Mouse (Mus musculus): ENCODE data around the gene Gstp1.
"Not testable (repeated sequence)": the region's sequence is repeated elsewhere in the genome, so short reads cannot be mapped to it uniquely, and the experiment has no call there.

The Gstp1 gene

DNA sequence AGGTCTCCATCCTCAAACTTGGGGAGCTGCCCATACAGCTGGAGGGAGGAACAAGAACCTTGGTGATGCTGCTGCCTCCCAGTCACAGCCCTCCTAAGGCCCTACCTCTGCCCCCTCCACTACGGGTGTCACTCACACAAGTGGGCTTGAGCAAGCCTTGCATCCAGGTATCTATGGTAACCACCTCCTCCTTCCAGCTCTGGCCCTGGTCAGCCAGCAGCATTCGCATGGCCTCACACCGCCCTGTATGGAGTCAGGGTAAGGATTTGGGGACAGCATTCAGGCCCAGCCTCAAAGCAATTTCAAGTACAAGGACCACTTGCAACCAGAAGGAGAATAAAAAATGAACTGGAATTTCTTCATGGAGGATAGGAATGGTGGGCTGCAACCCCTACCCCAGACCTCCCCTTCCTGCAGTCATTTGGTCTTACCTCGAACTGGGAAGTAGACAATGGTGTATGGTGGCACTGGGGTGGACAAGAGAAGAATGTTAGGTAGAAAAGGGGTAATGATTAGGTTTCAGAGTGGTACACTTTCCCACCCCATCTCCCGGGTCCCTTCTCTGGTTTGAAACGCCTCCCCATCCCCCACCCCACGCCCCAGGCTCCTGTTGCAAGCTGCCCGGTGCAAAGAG is 514 bp downstream of the Gstp1 start:
- DNase-seq, result not testable (repeated sequence)

DNA sequence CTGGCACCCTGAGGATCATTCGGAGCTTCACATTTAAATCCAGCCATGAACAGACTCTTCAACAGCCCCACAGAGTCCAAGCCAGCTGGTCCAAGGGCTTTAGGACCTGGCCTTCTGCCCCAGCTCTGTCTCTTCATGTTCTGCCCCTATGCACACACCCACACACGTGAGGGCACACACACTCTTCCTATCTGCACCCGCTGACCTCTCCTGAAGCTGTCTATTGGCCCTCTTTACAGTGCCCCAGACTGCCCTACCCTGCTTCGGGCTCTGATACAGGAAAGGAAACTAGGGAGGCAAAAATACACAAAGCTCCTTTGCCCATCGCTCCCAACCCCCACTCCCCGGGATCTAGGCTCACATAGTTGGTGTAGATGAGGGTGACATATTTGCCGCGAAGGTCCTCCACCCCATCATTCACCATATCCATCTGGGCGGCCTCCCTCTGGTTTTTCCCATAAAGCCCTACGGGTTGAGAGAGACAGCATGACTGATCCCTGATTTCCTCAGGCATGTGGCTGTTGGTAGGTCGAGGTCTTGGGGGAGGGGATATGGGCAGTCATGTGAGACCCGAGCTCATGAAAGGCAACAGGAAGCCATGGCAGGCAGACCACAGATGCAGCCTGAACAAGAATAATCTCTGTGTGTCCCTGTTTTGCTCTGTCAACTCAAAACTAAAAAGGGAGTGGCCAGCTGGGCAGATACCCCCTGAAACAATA is 1.3 kb downstream of the Gstp1 start:
- peak; percentile 30 for DNase-seq

DNA sequence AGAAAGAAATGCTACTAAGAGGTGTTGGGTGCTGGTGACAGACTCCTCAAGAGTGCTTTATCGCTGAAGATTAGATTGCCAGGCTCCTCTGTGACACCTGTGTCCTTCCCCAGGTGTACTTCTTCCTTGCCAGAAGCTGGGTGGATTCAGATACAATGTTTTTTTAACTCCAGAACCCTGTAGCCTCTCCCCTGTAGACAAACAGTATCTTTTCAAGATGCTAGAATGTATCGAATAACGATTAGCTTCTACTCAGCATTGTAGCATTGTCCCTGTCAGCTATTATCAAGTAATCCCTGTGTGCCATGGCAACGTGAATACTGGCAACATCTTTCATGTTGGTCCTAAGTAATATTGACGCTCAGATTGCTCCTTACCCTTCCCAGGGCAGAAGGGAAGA is 4.0 kb downstream of the Gstp1 start:
- no peak for DNase-seq

DNA sequence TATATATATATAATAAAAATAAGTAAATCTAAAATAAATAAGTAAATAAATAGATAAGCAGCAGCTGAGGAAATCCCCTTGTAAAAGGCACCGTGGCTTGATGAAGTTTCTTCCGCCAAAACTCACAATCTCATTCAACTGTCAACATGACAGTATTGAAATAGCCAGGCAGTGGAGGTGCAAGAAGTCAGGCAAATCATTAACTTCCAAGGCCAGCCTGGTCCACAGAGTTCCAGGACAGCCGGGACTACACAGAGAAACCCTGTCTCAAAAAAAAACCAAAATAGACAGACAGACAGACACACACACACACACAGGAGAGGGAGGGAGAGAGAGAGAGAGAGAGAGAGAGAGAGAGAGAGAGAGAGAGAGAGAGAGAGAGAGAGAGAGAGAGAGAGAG is 4.5 kb downstream of the Gstp1 start:
- DNase-seq, result no peak

DNA sequence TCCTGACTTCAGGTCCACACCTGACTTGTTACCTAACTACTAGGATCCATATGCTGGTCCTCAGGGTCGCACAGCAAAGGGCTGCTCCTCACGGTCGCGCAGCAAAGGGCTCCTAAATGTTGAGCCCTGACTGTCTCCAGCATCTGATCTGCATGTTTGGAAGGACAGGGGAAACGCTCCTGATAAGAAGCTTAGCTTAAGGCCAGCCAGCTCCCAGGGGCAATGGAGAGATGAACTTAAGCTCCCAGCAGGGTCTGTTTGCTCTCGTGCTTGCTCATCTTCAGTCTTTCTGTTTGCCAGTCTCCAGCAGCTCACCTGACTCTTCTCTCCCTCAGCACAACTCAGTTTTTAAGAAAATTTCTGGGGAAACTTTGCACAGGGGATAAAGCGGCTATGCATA is 5.1 kb downstream of the Gstp1 start:
- DNase-seq, result no peak

DNA sequence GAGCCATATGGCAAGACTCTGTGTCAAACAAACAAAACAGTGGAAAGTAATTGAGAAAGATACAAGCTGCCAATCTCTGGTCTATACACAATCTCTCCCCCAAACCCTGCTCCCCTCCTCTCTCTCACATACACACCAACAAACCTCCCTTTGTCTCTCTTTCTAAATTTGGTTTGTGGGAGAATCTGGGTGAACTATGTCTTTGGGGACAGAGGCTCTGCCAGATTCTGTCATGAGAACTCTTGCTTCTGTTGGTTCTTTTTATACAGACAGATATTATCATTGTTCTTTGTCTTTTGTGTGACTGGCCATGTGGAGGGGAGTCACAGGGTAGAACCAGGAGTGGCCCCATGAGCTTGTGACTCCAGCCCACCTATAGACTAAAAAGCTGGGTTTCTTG is 10.2 kb downstream of the Gstp1 start:
- peak; percentile 59 for DNase-seq

- DNase-seq, result no peak
Observed at GRCm38 (mm10) chr19:4023185-4023584, 14.6 kb downstream of the Gstp1 start.

- peak; percentile 83 for DNase-seq
Observed at GRCm38 (mm10) chr19:4018743-4019583, 18.8 kb downstream of the Gstp1 start.

DNA sequence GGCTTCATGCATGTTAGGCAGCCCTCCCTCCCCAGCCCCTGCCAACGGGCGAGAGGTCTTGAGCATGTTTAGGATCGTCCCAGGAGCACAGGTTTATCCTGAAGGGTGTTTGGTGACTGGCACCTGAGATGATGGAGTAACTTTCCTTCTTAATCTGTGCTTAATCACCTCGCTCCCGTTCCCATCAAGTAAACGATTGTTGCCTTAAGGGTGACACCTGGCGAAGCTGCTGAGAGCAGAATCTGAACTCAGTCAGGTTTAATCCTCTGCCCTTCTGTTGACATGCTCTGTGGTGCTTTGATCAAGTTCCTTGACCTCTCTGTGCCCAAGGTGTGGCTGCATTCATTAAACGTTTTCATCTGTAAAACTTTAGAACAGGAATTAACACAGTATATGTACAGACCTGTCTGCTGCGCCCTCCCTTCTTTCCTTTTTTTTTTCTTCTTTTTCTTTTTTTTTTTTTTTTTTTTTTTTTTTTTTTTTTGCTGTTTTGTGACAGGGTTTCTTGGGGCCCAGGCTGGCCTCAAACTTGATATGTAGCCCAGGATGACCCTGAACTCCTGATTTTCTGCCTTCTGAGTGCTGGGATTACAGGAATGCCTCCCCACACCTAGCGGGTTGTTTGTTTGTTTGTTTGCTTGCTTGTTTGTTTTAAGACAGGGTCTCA is 19.7 kb downstream of the Gstp1 start:
- no peak for DNase-seq

DNA sequence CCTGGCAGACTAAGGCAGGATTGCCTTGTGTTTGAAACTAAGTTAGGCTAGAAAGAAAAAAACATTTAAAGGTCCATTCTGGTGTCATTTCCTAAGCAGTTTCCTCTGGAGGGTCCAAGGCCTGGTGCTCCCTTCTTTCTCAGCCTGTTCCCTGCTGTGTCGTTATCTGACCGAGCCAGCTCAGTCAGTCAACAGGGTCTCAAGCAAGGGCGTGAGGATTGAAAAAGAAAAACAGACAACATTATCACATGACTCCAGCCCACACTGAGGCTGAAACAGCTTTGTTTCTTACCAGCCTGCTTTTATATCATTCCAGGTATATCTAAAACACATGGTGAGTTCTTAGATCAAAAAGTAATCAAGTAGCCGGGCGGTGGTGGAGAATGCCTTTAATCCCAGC is 22.1 kb downstream of the Gstp1 start:
- DNase-seq, result no peak

- DNase-seq, result no peak
Observed at GRCm38 (mm10) chr19:4014802-4015201, 23.0 kb downstream of the Gstp1 start.

DNA sequence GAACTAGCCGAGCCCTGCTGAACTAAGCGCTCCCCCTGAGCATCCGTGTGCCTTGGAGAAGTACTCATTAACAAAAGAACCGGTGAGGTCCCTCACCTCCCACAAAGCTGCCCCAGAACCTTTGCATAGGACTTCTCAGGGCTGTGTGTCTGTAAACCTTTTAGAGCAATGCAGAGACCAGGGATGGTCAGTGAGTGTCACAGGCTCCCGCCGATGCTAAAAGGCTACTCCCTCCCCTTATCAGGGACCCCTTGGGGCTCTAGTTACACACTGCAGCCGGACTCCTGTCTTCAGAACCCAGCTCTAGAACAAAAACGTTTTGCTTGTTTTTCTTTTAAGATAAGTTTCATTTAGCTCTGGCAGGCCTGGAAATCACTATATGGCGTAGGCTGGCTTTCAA is 24.7 kb downstream of the Gstp1 start:
- DNase-seq, result no peak

- peak; percentile 99 for DNase-seq
Observed at GRCm38 (mm10) chr19:4012432-4013022, 25.3 kb downstream of the Gstp1 start, which contains the start of gene Ndufv1. Gene Ndufv1, minus strand, starts transcription at chr19:4012806.

DNA sequence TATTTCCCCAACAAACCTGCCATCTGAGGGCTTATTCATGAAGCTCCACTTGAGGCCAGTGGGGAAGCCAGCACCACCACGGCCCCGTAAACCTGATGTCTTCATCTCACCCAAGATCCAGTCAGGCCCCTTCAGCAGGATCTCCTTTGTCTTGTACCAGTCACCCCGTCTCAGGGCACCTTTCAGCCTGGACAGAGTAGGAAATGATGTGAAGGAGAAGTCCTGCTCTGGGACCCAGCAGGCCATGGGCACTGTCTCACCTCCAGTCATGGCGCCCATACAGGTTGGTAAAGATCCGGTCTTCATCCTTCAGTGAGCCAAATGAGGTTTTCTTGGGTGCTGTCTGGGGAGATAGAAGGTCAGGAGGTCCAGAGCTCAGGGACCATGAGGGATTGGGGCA is 26.7 kb downstream of the Gstp1 start:
- no peak for DNase-seq

GRCm38 (mm10) chr19:4005971-4006370 is 31.8 kb downstream of the Gstp1 start:
- no peak for DNase-seq

DNA sequence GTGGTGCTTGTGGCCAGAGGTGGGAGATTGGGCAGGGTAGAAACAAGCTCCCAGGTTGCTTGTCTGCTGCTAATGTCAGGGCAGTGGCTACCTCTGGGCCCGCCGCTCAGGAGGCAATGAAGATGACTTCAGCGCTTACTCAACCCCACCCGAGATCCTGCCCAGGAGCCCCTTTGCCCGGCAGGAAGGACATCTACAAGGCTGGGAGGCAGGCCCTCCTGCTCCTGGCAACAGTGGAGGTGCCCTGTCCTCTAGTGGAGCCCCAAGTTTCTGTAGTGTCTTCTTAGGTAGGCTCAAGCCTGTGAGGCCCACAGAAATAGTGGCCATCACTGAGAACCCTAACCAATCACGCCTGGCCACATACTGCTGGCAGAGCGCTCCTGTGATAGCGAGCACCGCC is 32.7 kb downstream of the Gstp1 start:
- no peak for DNase-seq

DNA sequence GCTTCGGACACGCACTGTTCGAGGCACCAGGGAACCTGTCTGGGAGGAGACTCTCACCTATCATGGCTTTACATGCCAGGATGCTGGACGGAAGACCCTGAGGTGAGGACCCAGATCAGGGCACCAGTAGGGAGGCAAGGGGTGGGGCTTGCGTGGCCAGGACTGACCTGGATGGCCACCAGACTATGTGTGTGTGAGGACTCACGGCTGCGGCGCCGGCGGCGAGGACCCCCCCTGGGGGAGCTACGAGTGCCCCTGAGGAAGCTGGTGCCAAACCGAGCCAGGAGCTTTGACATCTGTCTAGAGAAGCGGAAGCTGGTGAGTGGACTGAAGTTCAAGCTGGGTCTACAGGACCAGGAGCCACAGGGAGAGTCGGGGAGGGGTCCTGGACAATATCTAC is 33.5 kb downstream of the Gstp1 start:
- DNase-seq, result no peak

- no peak for DNase-seq
Observed at GRCm38 (mm10) chr19:4003641-4004040, 34.1 kb downstream of the Gstp1 start.

DNA sequence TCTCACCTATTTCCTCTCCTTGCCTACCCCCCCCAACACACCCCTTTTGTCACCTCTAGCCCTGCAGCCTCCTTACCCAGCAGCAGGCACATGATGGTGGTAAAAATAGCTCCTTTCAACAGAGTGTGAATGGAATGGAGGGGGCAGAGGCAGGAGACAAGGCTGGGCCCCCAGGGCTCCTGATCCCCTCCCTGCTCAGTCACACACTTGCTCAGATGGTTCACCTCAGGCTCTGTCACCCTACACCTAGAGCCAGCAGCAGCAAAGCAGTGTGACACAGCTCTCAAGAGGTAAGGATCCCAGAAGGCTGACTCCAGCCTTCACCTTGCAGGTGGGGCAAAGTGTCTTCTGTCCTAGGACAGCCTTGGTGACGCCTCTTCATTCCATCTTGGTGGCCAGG is 34.7 kb downstream of the Gstp1 start, which contains the start of gene Doc2g:
Doc2g (plus strand) TSS at position 202 of the 400 bp plus-strand sequence.
- no peak for DNase-seq

- no peak for DNase-seq
Observed at GRCm38 (mm10) chr19:4001752-4002151, 36.0 kb downstream of the Gstp1 start.

GRCm38 (mm10) chr19:4000949-4001525 is 36.7 kb downstream of the Gstp1 start:
- no peak for DNase-seq
